Mouse (Mus musculus) NIH3T3 (cell line): ENCODE data around the gene Itpk1.

Experiments used
- DNase-seq: peaks from one replicate; pipeline ENCODE4 v3.0.0-alpha.2; 2012; ENCODE audit warnings: low read depth

The Itpk1 gene

DNA sequence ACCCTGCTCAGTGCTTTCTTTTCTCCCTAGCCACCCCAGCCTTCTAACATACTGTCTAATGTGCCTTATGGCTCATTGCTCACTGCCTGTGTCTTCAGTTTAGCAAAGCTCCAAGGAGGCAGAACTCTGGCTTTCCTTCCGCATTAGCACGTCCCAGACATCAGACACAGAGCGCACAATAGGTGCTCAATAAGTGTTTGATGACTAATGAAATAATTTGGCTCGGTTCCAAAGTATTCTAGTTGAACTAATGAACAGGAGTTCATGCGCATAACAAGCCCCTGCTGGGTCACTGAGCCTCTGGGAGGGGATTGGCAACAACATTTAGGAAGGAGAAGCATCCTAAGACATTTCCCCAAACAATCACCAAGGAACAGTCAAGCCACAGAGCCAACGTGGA, 152.7 kb downstream of the Itpk1 start:
- no peak for DNase-seq

DNA sequence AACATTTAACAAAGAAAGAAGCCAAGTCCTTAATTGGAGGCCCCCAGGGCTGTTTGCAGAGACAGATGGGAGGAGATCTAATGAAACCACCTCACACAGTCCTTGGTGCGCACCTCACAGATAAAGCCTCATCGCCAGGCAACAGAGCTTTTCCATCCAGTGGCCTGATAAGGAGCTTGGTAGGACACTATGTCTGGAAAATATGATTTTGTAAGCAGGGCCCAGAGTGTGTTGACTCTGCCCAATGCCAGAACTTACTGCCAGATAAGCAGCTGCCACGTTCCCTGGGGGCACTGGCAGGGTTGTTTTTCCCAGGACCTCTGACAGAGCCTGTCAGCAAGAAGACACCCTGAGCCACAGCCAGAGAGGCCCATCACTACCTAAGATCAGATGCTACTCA, 153.5 kb downstream of the Itpk1 start:
- DNase-seq: no peak

DNA sequence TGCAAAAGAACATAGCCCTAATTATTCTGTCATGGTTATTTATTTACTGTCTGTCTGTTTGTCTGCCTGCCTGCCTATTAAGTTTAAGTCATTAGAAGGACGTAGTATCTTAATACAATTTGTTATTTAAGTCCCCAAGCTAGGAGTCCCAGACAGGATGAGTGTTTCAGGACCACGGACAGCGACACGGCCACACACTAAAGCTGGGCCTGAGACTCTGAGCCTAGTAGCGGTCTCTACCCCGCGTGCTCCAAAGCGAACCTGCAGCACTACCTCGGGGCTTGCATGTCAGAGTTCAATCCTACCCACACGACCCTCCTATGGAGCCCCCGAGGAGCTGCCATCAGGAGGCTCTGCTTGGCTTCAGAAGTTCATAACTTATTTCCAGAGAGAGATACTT, 154.2 kb downstream of the Itpk1 start:
- DNase-seq: peak; percentile 90

DNA sequence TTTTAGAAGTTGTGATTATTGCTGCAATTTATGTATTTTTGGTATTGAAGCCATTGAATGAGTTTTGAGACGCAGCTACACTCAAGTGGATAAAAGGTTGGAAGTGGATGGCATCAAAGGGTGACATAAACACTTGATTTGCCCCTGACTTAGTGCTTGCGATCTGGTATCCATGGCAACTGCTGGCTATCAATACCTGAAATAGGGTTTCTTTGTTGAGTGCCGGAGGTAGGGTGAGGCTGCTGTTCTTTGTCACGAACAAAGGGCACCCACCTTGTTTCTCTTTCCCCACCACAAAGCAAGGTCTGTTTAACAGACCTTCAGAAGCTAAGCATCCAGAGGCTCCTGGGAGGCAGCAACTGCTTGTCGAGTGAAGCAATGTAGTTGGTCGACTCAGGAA, 159.6 kb downstream of the Itpk1 start:
- DNase-seq: no peak

DNA sequence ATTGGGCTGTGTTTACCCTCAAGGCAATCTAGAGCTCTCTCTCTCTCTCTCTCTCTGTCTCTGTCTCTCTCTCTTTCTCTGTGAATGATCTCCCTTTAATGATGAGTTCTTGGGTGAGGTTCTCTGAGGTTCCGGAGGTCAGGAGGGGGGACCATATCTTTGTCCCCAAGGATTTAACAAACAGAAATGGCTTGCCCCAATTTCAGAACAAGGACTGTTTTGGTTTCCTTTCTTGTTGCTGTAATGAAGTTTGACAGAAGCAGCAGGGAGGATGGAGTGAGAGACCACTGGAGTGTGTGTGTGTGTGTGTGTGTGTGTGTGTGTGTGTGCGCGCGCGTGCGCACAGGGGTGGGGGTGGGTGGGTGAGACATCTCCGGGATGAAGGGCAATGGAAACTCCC, 163.6 kb downstream of the Itpk1 start:
- no peak for DNase-seq

DNA sequence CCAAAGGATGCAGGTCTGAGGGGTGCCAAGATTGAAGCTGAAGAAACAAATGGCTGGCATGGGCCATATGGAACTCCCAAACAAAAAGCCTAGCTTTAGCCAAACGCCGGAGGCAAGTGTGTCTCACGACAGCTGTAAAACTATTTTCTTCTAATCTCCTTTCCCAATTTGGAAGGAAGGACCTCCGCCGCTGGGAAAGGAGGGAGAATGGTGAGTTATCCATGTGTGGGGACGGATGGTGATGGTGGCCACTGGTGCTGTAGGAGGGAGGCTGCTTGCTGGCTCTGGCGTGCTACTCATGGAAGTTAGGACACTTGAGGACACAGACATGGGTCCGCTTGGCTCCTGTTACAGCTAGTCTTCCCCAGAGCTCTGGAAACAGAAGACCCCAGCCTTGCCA, 164.5 kb downstream of the Itpk1 start:
- DNase-seq: no peak

DNA sequence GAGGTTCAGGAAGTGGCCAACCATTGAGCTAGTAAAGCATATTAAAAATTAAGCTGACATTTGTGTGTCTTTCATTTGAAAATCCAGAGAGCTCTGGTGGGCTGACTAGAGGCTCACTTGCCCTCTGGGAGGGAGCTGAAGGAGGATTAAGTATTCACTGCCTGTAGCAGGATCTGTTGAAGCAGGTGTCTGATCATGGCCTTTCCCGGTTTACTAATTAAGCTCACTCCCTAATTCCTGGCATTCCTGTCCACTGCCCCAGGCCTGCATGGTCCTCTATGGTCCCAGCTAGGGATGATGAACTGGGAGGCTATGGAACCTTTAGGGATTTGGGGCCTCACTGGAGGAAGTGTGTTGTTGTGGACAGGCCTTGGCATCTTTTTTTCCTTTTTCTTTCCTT, 168.9 kb downstream of the Itpk1 start:
- no peak for DNase-seq

DNA sequence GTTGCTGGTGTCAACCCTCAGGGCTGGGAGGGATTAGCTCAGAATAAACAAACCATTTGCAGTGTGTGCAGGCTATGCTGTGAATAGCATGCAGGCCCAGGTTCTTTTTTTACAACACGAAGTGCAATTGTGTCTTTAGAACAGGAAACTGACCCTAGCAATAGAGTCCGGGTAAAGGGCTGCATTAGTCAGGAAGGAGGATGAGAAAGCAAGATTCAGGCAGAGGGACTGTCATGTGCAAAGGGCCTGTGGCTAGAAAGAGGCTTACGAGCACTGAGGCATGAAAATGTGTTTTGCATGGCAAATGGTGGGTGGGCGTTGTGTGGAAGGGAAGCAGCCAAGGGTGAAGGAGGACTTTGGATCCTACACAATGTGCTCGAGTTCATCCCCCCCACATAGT, 176.7 kb downstream of the Itpk1 start:
- no peak for DNase-seq

DNA sequence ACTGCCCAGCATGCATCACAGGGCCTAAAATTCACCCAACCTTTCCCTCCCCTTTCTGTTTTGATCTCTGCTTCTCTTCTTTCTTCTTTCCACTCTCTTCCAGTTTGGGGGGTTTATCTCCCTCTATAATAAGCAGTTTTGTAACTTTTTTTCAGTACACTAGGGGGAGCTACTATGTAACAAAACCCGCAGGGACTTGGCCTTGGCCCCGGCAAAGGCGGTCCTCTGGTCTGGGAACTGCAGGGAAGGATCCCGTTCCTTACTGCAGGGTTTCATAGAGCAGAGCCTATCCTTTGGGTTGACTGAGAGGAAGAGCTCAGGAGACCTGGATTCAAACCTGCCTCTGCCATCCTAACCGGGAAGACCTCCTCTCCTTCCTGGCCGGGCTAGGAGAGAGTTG, 180.0 kb downstream of the Itpk1 start:
- peak; percentile 75 for DNase-seq

DNA sequence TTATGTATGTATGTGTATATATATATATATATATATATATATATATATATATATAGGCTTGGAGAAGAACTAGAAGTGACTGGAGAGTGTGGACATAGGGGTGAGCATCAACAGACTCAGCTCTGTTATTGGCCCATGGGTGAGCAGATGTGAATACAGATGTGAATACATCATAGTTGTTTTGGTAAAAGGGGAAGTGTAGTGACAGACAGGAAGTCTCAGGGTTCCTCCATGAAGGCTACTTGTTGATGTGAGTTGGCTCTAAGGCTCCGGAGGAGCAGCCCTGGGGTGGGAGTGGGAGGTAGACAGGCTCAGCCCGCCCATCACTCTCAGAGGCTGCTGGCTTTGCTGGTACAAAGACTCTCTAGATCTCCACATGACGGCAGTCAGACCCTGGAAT, 180.5 kb downstream of the Itpk1 start:
- no peak for DNase-seq

DNA sequence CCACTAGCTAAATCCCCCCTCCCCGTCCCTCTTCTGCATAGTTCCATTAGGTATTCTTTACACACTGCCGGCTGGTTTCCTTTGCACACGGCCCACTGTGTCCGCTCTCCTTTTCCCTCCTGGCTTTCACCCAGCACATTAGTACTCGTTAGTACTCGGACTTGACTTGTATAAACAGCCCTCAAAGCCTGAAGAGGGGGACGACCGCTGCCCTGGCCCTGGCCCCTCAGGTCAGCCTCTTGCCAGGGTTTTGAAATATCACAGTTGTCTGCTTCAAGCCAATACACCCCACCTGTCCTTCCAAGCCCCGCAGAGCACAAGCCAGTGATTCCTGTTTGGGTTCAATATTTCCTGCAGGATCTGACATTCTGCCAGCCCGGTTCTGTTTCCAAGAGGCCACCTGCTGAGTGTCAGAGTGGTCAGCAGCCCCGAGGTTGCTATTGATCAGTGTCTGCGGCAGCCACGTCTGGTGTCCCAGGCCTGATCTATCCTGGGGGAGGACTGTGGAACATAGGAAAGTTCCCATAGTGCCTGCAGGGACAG, 182.9 kb downstream of the Itpk1 start:
- no peak for DNase-seq

DNA sequence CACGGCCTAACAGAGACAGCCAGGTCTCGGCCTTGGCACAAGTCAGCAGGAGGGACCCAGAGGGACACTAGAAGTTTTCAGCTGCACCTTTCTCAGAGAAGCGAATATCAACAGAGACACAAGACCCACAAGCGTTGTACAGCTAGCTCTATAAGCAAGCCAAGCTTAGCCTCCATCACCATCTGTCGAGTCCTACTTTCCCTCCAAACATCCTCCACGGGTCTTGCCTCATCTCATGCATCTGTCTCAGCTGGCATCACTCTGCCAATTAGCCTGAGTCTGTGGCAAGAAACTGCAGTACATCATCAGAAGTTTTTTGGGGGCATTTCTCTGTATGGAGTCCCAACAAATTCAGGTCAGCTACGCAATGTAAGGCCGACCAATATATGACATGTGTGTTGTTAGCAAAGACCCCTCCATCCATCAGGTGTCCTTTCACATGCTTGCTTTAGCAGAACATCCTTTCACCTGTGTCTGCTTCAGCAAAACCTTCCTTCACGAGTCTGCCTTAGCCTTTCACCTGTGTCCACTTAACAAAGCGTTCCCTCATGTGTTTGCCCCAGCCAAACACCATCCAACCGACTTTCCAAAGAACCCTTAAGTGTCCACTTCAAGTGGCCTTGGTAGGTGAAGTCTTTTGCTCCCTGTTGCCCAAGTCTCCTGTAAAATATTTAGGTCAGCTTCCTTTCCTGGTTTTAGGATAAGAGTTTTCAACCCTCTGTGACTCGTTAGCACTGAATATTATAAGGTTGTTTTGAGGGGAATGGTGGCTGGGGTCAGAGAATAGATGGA, 184.6 kb downstream of the Itpk1 start:
- DNase-seq: no peak
